Mouse (Mus musculus) liver, embryonic 14.5 days (tissue): ENCODE data around the gene B3galnt1. TPM values are rescaled to one million over a fixed set of nuclear protein-coding genes. Genes with fewer than 3 reads are reported as not detected.

Experiments used
- ATAC-seq: fragments of 200-750 bp; cut with Nextera tagmentation; 2 replicates; pipeline ENCODE4 v1.8.0; 2017; ENCODE audit warnings: moderate number of reproducible peaks, mild to moderate bottlenecking, moderate library complexity; ENCODE audit not compliant: insufficient read depth
- DNase-seq, 3 experiments: peaks; one replicate each; pipeline ENCODE4 v3.0.0-alpha.2; 2012 to 2013; ENCODE audit warnings: low read depth in 3 of 3, low spot score in 3 of 3
- H3K27ac ChIP-seq: fragments of 300-500 bp; sonication (generic); 2 replicates; pipeline ENCODE4 v1.5.1; 2014; ENCODE audit warnings: moderate library complexity, mild to moderate bottlenecking, control low read depth, inconsistent platforms
- H3K27me3 ChIP-seq: fragments of 300-500 bp; sonication (generic); 2 replicates; pipeline ENCODE4 v1.6.1; 2014; ENCODE audit warnings: mild to moderate bottlenecking, low read length, moderate library complexity; ENCODE audit not compliant: control insufficient read depth, insufficient read depth
- H3K36me3 ChIP-seq: fragments of 300-500 bp; sonication (generic); replicated peaks from 2 replicates; pipeline ENCODE4 v1.6.1; 2014; ENCODE audit warnings: low read depth; ENCODE audit not compliant: control insufficient read depth, insufficient read depth
- H3K4me1 ChIP-seq, 2 experiments: fragments of 200-500 bp in 1 of 2; fragments of 300-500 bp in 1 of 2; sonication (generic) in 1 of 2; replicated peaks; 2 replicates each; pipeline ENCODE4 v1.6.1; 2012 to 2014; ENCODE audit warnings: antibody characterized with exemption in 1 of 2, inconsistent platforms in 1 of 2, low read length in 1 of 2; ENCODE audit not compliant: control insufficient read depth in 2 of 2, insufficient read depth in 2 of 2
- H3K4me2 ChIP-seq: fragments of 300-500 bp; sonication (generic); 2 replicates; pipeline ENCODE4 v1.6.1; 2014; ENCODE audit warnings: low read depth, mild to moderate bottlenecking, control low read depth, moderate library complexity
- H3K4me3 ChIP-seq, 2 experiments: fragments of 200-500 bp in 1 of 2; fragments of 300-500 bp in 1 of 2; sonication (generic) in 1 of 2; 2 replicates each; pipeline ENCODE4 v1.5.1; 2012 to 2014; ENCODE audit warnings: low read depth in 2 of 2, low read length in 2 of 2, mild to moderate bottlenecking in 2 of 2, control low read depth in 1 of 2, inconsistent platforms in 1 of 2, moderate library complexity in 1 of 2; ENCODE audit not compliant: insufficient read depth in 1 of 2
- H3K9ac ChIP-seq: fragments of 300-500 bp; sonication (generic); replicated peaks from 2 replicates; pipeline ENCODE4 v1.6.1; 2014; ENCODE audit warnings: mild to moderate bottlenecking, control low read depth, moderate library complexity
- H3K9me3 ChIP-seq: fragments of 300-500 bp; sonication (generic); 2 replicates; pipeline ENCODE4 v1.6.1; 2016; ENCODE audit warnings: low read length, mixed read lengths; ENCODE audit not compliant: control insufficient read depth
- CTCF ChIP-seq: IDR thresholded peaks from 2 replicates; pipeline ENCODE4 v1.5.1; 2016; ENCODE audit warnings: antibody characterized with exemption, low read depth, control low read depth
- EP300 ChIP-seq: IDR thresholded peaks from 2 replicates; pipeline ENCODE4 v1.6.1; 2016; ENCODE audit warnings: antibody characterized with exemption, low read depth
- WGBS: fragments of 180-500 bp; shearing (Covaris S2); extraction: QIAGEN DNeasy Blood & Tissue Kit; methylation state at CpG from one replicate; pipeline ENCODE4 v1.1.7; 2014; ENCODE audit not compliant: insufficient replicate concordance; 5-methylcytosine and 5-hydroxymethylcytosine counted together
- polyA plus RNA-seq, 2 experiments: library from polyadenylated mRNA; depleted of rRNA in 1 of 2; stranded (reverse) in 1 of 2; unstranded in 1 of 2; fragments of >200 nt; fragmentation: Nextera tagmentation in 1 of 2; extraction: Ambion mirVana in 1 of 2; gene quantifications; 2 replicates each; pipeline versions ENCODE4 v1.2.1 to v1.2.3; 2012 to 2014

B3galnt1 gene
- polyA plus RNA-seq, 2 experiments: 1.3 to 2.9 TPM

GRCm38 (mm10) chr3:69524356-69525071 lies 74.2 kb downstream of the B3galnt1 start:
- Histone ChIP-seq H3K27me3 (no peaks in the 10 kb centered on the region), H3K4me2 (no peak overlapping the region), H3K4me1 (no peaks in the 10 kb centered on the region), H3K27ac (no peak overlapping the region), H3K4me3 (no peak overlapping the region), H3K9me3 (no peaks in the 10 kb centered on the region), H3K9ac (no peak overlapping the region), H3K36me3 (no peaks in the 10 kb centered on the region)
- 48% methylated on average over 8 of the region's 8 CpGs for WGBS
- DNase-seq (no peak), ATAC-seq (no peak)
- TF ChIP-seq CTCF (no peak), EP300 (no peak)

Other genes with a start within 250 kb of the B3galnt1 start
- 7.3 and 23.5 TPM in 2 replicates for gene Nmd3, start 123.0 kb upstream of the B3galnt1 start, polyA plus RNA-seq (2012; rRNA removed)
- 77.1 and 81.7 TPM in 2 replicates for gene Nmd3, start 123.0 kb upstream of the B3galnt1 start, polyA plus RNA-seq (2014; fragmentation: Nextera tagmentation; extraction: Ambion mirVana)